Mouse (Mus musculus): ENCODE results near the gene Zbtb41. TPM values are rescaled to one million over a fixed set of nuclear protein-coding genes. Genes with fewer than 3 reads are reported as not detected.
A peak's percentile ranks its signal among the peaks of the same experiment; 100 is the strongest.
"Not testable (repeated sequence)": the region's sequence is repeated elsewhere in the genome, so short reads cannot be mapped to it uniquely, and the experiment has no call there.

Zbtb41 gene
- total and polyA plus RNA-seq, 3 experiments, result 7.6 to 9.3 TPM; not detected in 1

- TF ChIP-seq EP300 (IDR thresholded peaks at IDR 0.05; ENCODE audit: low read depth in 1 of 2, low read length in 2 of 2) (no peak), TAL1 (IDR thresholded peaks at IDR 0.05; ENCODE audit: low read length) (no peak), ELF1 (IDR thresholded peaks at IDR 0.05; ENCODE audit: low read depth, low read length) (no peak), RAD21 (IDR thresholded peaks at IDR 0.05; ENCODE audit: low read depth, low read length) (no peak), POLR2AphosphoS2 (IDR thresholded peaks at IDR 0.05; ENCODE audit: low read length) (no peak), MXI1 (IDR thresholded peaks at IDR 0.05; ENCODE audit: low read depth, low read length) (no peak), SIN3A (IDR thresholded peaks at IDR 0.05; ENCODE audit: low read length) (no peak), CHD1 (IDR thresholded peaks at IDR 0.05; ENCODE audit: low read depth, low read length) (no peak), MAX (IDR thresholded peaks at IDR 0.05; ENCODE audit: low read length) (peak; percentile 56), JUND (IDR thresholded peaks at IDR 0.05; ENCODE audit: low read depth, low read length) (no peak), RCOR1 (IDR thresholded peaks at IDR 0.05; ENCODE audit: low read depth, low read length) (no peak)
Observed at GRCm38 (mm10) chr1:139438373-139438772, 16.3 kb downstream of the Zbtb41 start (continued).

DNA sequence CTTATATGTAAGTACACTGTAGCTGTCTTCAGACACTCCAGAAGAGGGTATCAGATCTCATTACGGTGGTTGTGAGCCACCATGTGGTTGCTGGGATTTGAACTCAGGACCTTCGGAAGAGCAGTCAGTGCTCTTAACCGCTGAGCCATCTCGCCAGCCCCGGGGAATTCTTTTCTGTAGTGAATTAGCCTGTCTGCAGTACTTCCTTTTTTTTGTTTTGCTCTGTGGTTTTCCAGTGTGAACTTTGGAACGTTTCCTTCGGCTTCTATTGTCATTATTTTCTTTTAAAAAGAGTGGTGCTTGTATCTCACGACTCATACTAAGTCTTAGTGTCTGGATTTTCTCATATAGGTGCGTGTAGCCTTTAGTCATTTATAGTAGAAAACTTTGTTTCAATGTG, 21.0 kb downstream of the Zbtb41 start:
- H3K9me3 ChIP-seq (replicated peaks; ENCODE audit: insufficient read depth, low read length); H3K4me1 ChIP-seq (ENCODE audit: control insufficient read depth in 1 of 2, insufficient read depth in 2 of 2, low read length in 2 of 2); DNase-seq (ENCODE audit: low read depth, low spot score); H3K27me3 ChIP-seq (ENCODE audit: control insufficient read depth in 1 of 2, insufficient read depth in 2 of 2, low read length in 2 of 2); H3K27ac ChIP-seq (ENCODE audit: control insufficient read depth, low read depth, low read length); H3K9ac ChIP-seq (ENCODE audit: control insufficient read depth, low read depth, low read length, poor library complexity, severe bottlenecking); H3K79me2 ChIP-seq (ENCODE audit: control insufficient read depth, insufficient read depth, low read length, poor library complexity); H3K4me3 ChIP-seq (ENCODE audit: control insufficient read depth in 1 of 2, insufficient read depth in 1 of 2, low read depth in 2 of 2, low read length in 2 of 2): not testable (repeated sequence)
- peaks cover 0 to 37% of the 10 kb centered on the region in 2 experiments; a peak in 2 of 4 replicates for H3K36me3 ChIP-seq (ENCODE audit: control insufficient read depth in 1 of 2, insufficient read depth in 2 of 2, low read length in 2 of 2)
- peak; percentile 59 for TF ChIP-seq TBP (IDR thresholded peaks at IDR 0.05; ENCODE audit: low read depth, low read length)

- TF ChIP-seq UBTF (IDR thresholded peaks at IDR 0.05; ENCODE audit: borderline replicate concordance, insufficient read depth, low read depth, low read length), result peak; percentile 22; the same call in 1 of the 2 replicates
- no peak for TF ChIP-seq MAFK (IDR thresholded peaks at IDR 0.05; ENCODE audit: borderline replicate concordance, low read depth, low read length)
- peak; percentile 46; the same call in 1 of the 2 replicates for TF ChIP-seq MAX (IDR thresholded peaks at IDR 0.05; ENCODE audit: low read length)
- TF ChIP-seq SIN3A (IDR thresholded peaks at IDR 0.05; ENCODE audit: low read length), result peak; percentile 99
- 0 out of 2 replicates have a peak, but pooled peaks have one; percentile 13 for TF ChIP-seq ETS1 (IDR thresholded peaks at IDR 0.05; ENCODE audit: low read depth, low read length)
- TF ChIP-seq CHD2 (IDR thresholded peaks at IDR 0.05; ENCODE audit: low read length), result peak; percentile 59
- peak; percentile 74; the same call in 1 of the 2 replicates for TF ChIP-seq ELF1 (IDR thresholded peaks at IDR 0.05; ENCODE audit: low read depth, low read length)
- no peak for TF ChIP-seq GATA1 (IDR thresholded peaks at IDR 0.05; ENCODE audit: low read depth, low read length)
- 0 out of 2 replicates have a peak, but pooled peaks have one; percentile 21 for TF ChIP-seq POLR2AphosphoS5 (IDR thresholded peaks at IDR 0.05; ENCODE audit: borderline replicate concordance, low read depth, low read length)
- peak; percentile 89; the same call in 1 of the 2 replicates for TF ChIP-seq E2F4 (IDR thresholded peaks at IDR 0.05; ENCODE audit: borderline replicate concordance, low read depth, low read length)
- TF ChIP-seq MAZ (IDR thresholded peaks at IDR 0.05; ENCODE audit: low read depth, low read length), result no peak
- peak; percentile 61; the same call in 1 of the 2 replicates for TF ChIP-seq MXI1 (IDR thresholded peaks at IDR 0.05; ENCODE audit: low read depth, low read length)
- TF ChIP-seq POLR2A (IDR thresholded peaks at IDR 0.05; ENCODE audit: control insufficient read depth in 1 of 2, insufficient read depth in 1 of 2, low read depth in 1 of 2, low read length in 2 of 2, poor library complexity in 1 of 2), result peak; percentile 43 to 73; a peak in 2 of 4 replicates
- peak; percentile 79 for TF ChIP-seq HCFC1 (IDR thresholded peaks at IDR 0.05; ENCODE audit: low read depth, low read length)
- TF ChIP-seq TBP (IDR thresholded peaks at IDR 0.05; ENCODE audit: low read depth, low read length), result peak; percentile 71
- no peak for TF ChIP-seq USF1 (IDR thresholded peaks at IDR 0.05; ENCODE audit: low read depth, low read length)
- no peak for TF ChIP-seq ZNF384 (IDR thresholded peaks at IDR 0.05; ENCODE audit: low read depth, low read length)
- TF ChIP-seq NELFE (IDR thresholded peaks at IDR 0.05; ENCODE audit: low read depth, low read length), result peak; percentile 59
Observed at GRCm38 (mm10) chr1:139454340-139455225, 32.5 kb downstream of the Zbtb41 start, which contains the start of gene Aspm. TSS of gene Aspm (plus strand) at chr1:139454772.

More at GRCm38 (mm10) chr1:139454340-139455225, 32.5 kb downstream of the Zbtb41 start, which contains the start of gene Aspm:
- Histone ChIP-seq H3K9ac (ENCODE audit: control insufficient read depth, low read depth, low read length, poor library complexity, severe bottlenecking) (peak within 1 kb of the TSS; percentile 96), H3K79me2 (ENCODE audit: control insufficient read depth, insufficient read depth, low read length, poor library complexity) (peaks cover 27% of the 10 kb centered on the region), H3K36me3 (ENCODE audit: control insufficient read depth in 1 of 2, insufficient read depth in 2 of 2, low read length in 2 of 2) (peaks cover 5 to 17% of the 10 kb centered on the region in 2 experiments), H3K27me3 (ENCODE audit: control insufficient read depth in 1 of 2, insufficient read depth in 2 of 2, low read length in 2 of 2) (no peaks in the 10 kb centered on the region), H3K27ac (ENCODE audit: control insufficient read depth, low read depth, low read length) (peak within 1 kb of the TSS; percentile 83), H3K9me3 (replicated peaks; ENCODE audit: insufficient read depth, low read length) (no peaks in the 10 kb centered on the region), H3K4me3 (ENCODE audit: control insufficient read depth in 1 of 2, insufficient read depth in 1 of 2, low read depth in 2 of 2, low read length in 2 of 2) (peak within 1 kb of the TSS; percentile 85 to 98), H3K4me1 (ENCODE audit: control insufficient read depth in 1 of 2, insufficient read depth in 2 of 2, low read length in 2 of 2) (peaks cover 0 to 8% of the 10 kb centered on the region in 2 experiments; a peak in 2 of 4 replicates)
- peak; percentile 97 for DNase-seq (ENCODE audit: low read depth, low spot score)

Data from MEL (cell line).